Mouse (Mus musculus) midbrain, embryonic 15.5 days (tissue): ENCODE results near the gene Slc4a1. TPM values are rescaled to one million over a fixed set of nuclear protein-coding genes. Genes with fewer than 3 reads are reported as not detected.

Experiments
- ATAC-seq: fragments of 200-750 bp; cut with Nextera tagmentation; replicated peaks from 2 replicates; pipeline ENCODE4 v1.8.0; 2017; ENCODE audit warnings: moderate TSS enrichment
- H3K27ac ChIP-seq: fragments of 300-500 bp; sonication (generic); 2 replicates; pipeline ENCODE4 v1.5.1; 2015; ENCODE audit warnings: mild to moderate bottlenecking, inconsistent platforms
- H3K27me3 ChIP-seq: fragments of 300-500 bp; sonication (generic); replicated peaks from 2 replicates; pipeline ENCODE4 v1.6.1; 2015; ENCODE audit warnings: inconsistent platforms
- H3K36me3 ChIP-seq: fragments of 300-500 bp; sonication (generic); replicated peaks from 2 replicates; pipeline ENCODE4 v1.6.1; 2015; ENCODE audit warnings: inconsistent platforms
- H3K4me1 ChIP-seq: fragments of 300-500 bp; sonication (generic); 2 replicates; pipeline ENCODE4 v1.6.1; 2015; ENCODE audit warnings: inconsistent platforms
- H3K4me2 ChIP-seq: fragments of 300-500 bp; sonication (generic); 2 replicates; pipeline ENCODE4 v1.6.1; 2015; ENCODE audit warnings: inconsistent platforms, mild to moderate bottlenecking, moderate library complexity
- H3K4me3 ChIP-seq: fragments of 300-500 bp; sonication (generic); 2 replicates; pipeline ENCODE4 v1.5.1; 2015; ENCODE audit warnings: mild to moderate bottlenecking, inconsistent platforms
- H3K9ac ChIP-seq: fragments of 300-500 bp; sonication (generic); 2 replicates; pipeline ENCODE4 v1.6.1; 2015; ENCODE audit warnings: mild to moderate bottlenecking, inconsistent platforms
- H3K9me3 ChIP-seq: fragments of 300-500 bp; sonication (generic); 2 replicates; pipeline ENCODE4 v1.6.1; 2016; ENCODE audit warnings: inconsistent platforms
- WGBS: fragments of 180-500 bp; shearing (Covaris S2); methylation state at CpG from one replicate; pipeline ENCODE4 v1.1.7; 2015; ENCODE audit warnings: mixed read lengths; 5-methylcytosine and 5-hydroxymethylcytosine counted together
- polyA plus RNA-seq: library from polyadenylated mRNA; unstranded; fragments of >200 nt; fragmentation: Nextera tagmentation; extraction: Ambion mirVana; gene quantifications from 2 replicates; pipeline ENCODE4 v1.2.1, GENCODE M21; 2015

Gene Slc4a1
- polyA plus RNA-seq, 1 experiment from 2014 or later = 2.9 TPM

DNA sequence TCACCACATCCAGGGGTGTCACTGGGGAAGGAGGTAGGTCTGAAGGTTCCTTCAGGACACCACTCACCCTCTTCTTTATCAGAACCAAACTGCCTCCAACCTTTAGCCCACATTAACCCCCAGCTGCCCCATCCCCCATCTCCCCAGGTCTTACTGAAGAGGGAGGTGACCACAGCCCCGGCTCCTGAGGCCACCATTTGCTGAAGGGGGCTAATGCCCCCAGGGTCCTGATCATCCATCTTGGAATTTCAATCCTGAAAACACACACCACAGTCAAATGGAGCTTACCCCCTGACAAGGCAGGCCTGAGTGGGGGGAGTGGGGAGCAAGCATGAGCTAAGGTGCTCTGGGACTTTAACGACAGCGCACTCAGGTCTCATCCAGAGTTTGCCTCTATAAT is 40.4 kb upstream of the Slc4a1 start:
- Histone ChIP-seq H3K27me3 (no peaks in the 10 kb centered on the region), H3K9me3 (no peaks in the 10 kb centered on the region), H3K4me3 (peak overlapping the region; percentile 91), H3K36me3 (peaks cover 8% of the 10 kb centered on the region; the same call in 1 of the 2 replicates), H3K4me2 (peak overlapping the region; percentile 83), H3K9ac (peak overlapping the region; percentile 86), H3K4me1 (peaks cover 42% of the 10 kb centered on the region), H3K27ac (no peak overlapping the region)
- 13% methylated on average over 3 of the region's 3 CpGs for WGBS
- no peak for ATAC-seq

DNA sequence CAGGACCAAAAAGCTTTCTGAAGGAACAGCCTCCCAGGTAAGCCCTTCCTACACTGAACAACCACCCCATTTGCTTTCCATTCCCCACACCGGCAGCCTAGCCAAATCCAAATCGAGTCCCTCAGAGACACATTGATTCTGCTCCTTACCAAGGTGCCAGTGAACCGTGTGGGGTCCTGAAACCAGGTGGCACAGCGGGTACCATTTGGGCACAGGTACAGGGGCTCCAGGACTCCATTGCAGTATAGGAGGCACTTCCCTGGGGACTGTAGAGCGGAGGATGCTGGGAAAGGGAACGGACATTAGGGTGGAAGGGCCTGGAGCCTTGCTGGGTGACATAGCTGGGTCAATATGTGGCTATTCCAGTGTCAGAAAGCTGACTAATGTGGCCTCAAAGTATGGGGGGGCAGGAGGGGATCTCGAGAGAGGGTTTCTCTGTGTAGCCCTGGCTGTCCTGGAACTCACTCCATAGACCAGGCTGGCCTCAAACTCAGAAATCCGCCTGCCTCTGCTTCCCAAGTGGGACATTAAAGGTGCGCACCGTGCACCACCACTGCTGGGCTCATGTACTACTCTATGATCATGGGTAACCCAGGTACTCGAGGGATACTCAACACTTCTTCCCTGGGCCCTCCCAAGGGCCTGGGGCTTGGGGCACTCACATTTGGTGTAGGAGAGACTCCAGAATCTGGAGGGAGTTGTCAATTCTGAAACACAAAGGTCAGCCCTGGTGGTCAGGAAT is 39.7 kb upstream of the Slc4a1 start:
- no peaks in the 10 kb centered on the region for H3K9me3 ChIP-seq
- no peak overlapping the region for H3K27ac ChIP-seq
- no peaks in the 10 kb centered on the region for H3K27me3 ChIP-seq
- 87% methylated on average over 11 of the region's 11 CpGs for WGBS
- ATAC-seq = no peak
- H3K36me3 ChIP-seq = peaks cover 11% of the 10 kb centered on the region
- peaks cover 42% of the 10 kb centered on the region for H3K4me1 ChIP-seq
- H3K4me3 ChIP-seq = peak overlapping the region; percentile 91; the same call in 1 of the 2 replicates
- peak overlapping the region; percentile 83 for H3K4me2 ChIP-seq
- H3K9ac ChIP-seq = no peak overlapping the region

DNA sequence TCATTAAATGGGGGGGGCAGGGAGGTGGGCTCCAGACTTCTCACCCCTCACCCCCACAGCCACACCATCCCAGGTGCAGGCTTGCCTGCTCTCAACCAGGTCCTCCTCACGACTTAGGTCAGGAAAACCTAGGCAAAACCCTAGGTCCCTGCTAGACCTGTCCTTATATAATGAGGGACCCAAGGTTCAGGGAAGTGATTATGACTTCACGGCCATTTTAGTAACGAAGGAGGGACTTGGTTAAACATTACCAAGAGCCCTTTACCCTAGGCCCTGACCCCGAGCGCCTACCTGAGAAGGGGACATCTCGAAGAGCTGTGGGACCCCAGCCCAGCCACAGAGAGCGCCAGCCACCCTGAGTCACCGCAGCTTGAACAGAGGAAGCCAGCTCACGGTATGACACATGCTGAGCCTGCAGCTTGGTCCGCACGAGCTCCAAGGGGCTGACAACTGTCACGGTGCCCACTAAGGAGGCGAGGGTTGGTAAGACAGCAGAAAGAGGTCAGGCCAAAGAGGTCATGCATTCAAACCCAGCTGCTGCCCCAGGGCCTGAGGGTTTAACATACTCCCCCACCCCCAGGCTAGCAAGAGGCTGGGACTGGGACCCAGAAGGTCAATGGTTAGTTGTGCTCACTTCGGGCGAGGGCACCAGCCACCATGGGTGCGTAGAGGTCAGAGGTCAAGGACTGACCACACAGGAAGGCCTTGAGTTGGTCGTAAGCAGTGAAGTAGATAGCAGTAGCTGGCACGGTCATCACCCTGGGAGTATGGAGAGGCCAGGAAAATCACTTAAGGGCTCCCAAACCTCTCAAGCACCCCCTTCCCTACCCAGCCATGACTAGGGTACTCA is 38.4 kb upstream of the Slc4a1 start:
- whole genome bisulfite sequencing = 82% methylated on average over 18 of the region's 18 CpGs
- Histone ChIP-seq H3K9ac (no peak overlapping the region), H3K4me2 (no peak overlapping the region; the same call in 1 of the 2 replicates), H3K36me3 (peaks cover 22% of the 10 kb centered on the region), H3K4me1 (peaks cover 48% of the 10 kb centered on the region), H3K27ac (no peak overlapping the region), H3K27me3 (no peaks in the 10 kb centered on the region), H3K4me3 (no peak overlapping the region), H3K9me3 (no peaks in the 10 kb centered on the region)
- no peak for ATAC-seq

DNA sequence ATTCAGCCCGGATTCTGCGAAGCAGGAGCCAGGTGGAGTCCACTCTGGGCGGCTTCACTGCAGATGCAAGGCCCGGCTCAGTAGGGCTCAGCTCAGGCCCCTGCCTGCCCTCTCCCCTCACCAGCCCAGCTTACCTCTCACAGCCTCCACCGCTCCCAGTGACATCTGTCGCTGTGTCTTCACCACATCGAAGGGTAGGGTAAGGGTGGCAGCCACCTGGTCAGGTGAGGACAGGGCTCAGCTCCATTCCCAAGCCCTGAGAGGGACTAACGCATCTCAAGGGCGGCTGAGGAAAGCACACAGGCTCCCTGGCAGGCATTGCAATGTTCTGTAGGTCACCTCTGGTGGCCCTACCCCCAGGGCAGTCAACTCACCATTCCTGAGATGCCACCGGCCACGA is 37.7 kb upstream of the Slc4a1 start:
- Histone ChIP-seq H3K9ac (no peak overlapping the region), H3K27ac (no peak overlapping the region), H3K4me1 (peaks cover 49% of the 10 kb centered on the region), H3K27me3 (no peaks in the 10 kb centered on the region), H3K9me3 (no peaks in the 10 kb centered on the region), H3K4me3 (no peak overlapping the region), H3K36me3 (peaks cover 23% of the 10 kb centered on the region), H3K4me2 (no peak overlapping the region)
- no peak for ATAC-seq
- 94% methylated on average over 11 of the region's 11 CpGs for WGBS

- H3K27me3 ChIP-seq = no peaks in the 10 kb centered on the region
- H3K36me3 ChIP-seq = peaks cover 23% of the 10 kb centered on the region
- no peak overlapping the region for H3K4me2 ChIP-seq
- peaks cover 56% of the 10 kb centered on the region for H3K4me1 ChIP-seq
- H3K9me3 ChIP-seq = no peaks in the 10 kb centered on the region
- no peak overlapping the region for H3K9ac ChIP-seq
- 52% methylated on average over 12 of the region's 12 CpGs for WGBS
- no peak for ATAC-seq
- no peak overlapping the region for H3K27ac ChIP-seq
- no peak overlapping the region for H3K4me3 ChIP-seq
Observed at GRCm38 (mm10) chr11:102401898-102402500, 36.0 kb upstream of the Slc4a1 start.

GRCm38 (mm10) chr11:102400513-102401084 is 34.6 kb upstream of the Slc4a1 start:
- Histone ChIP-seq H3K27me3 (no peaks in the 10 kb centered on the region), H3K36me3 (peaks cover 23% of the 10 kb centered on the region), H3K4me3 (no peak overlapping the region), H3K9me3 (no peaks in the 10 kb centered on the region), H3K9ac (no peak overlapping the region), H3K4me2 (no peak overlapping the region), H3K4me1 (peaks cover 56% of the 10 kb centered on the region), H3K27ac (no peak overlapping the region)
- ATAC-seq = no peak
- whole genome bisulfite sequencing = 31% methylated on average over 12 of the region's 12 CpGs

GRCm38 (mm10) chr11:102399610-102400072 is 33.6 kb upstream of the Slc4a1 start:
- Histone ChIP-seq H3K9ac (no peak overlapping the region), H3K36me3 (peaks cover 23% of the 10 kb centered on the region), H3K27ac (no peak overlapping the region), H3K4me2 (no peak overlapping the region), H3K4me1 (peaks cover 56% of the 10 kb centered on the region), H3K27me3 (no peaks in the 10 kb centered on the region), H3K9me3 (no peaks in the 10 kb centered on the region), H3K4me3 (no peak overlapping the region)
- WGBS = 5% methylated on average over 34 of the region's 34 CpGs
- ATAC-seq = no peak

- no peak overlapping the region for H3K4me3 ChIP-seq
- no peak for ATAC-seq
- H3K9me3 ChIP-seq = no peaks in the 10 kb centered on the region
- H3K9ac ChIP-seq = no peak overlapping the region; the same call in 1 of the 2 replicates
- no peaks in the 10 kb centered on the region for H3K27me3 ChIP-seq
- 23% methylated on average over 15 of the region's 15 CpGs for WGBS
- peaks cover 56% of the 10 kb centered on the region for H3K4me1 ChIP-seq
- no peak overlapping the region for H3K4me2 ChIP-seq
- H3K27ac ChIP-seq = no peak overlapping the region
- peaks cover 23% of the 10 kb centered on the region for H3K36me3 ChIP-seq
Observed at GRCm38 (mm10) chr11:102399107-102399506, 33.1 kb upstream of the Slc4a1 start.

DNA sequence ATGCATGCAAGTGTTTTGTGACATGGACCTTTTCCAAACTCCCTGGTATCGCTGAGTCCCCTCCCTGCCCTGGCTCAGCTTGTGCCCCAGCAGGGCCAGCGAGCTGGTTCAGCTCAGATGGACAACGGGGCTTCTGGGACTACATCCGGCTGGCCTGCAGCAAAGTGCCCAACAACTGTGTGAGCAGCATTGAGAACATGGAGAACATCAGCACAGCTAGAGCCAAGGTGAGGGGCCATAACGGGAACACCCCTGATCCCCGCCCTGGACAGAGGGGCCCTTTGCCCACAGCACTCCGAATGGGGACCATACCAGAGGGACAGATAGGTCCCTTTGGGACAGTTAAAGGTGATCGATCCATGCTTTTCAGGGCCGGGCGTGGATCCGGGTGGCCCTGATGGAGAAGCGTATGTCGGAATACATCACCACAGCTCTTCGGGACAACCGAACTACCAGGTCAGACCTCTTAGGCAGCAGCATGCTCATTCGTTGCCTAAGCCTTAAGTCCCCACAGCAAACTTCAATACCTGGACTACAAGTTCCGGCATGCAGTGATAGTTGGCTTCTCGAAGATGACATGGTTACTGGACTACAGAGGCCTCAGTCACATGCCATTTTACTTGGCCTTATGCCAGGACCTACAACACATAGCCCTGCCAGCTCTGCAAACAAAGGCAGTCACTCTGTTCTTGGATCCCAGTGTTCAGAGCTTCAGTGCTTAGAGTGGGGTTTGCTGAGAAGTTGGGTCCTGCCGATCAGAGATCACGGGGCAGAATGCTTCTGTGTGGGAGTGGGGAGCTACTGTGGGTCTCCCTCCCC is 32.2 kb upstream of the Slc4a1 start:
- H3K36me3 ChIP-seq = peaks cover 16% of the 10 kb centered on the region
- H3K4me2 ChIP-seq = no peak overlapping the region
- no peaks in the 10 kb centered on the region for H3K27me3 ChIP-seq
- ATAC-seq = no peak
- H3K4me3 ChIP-seq = no peak overlapping the region
- WGBS = 78% methylated on average over 20 of the region's 20 CpGs
- no peak overlapping the region for H3K9ac ChIP-seq
- H3K27ac ChIP-seq = no peak overlapping the region
- no peaks in the 10 kb centered on the region for H3K9me3 ChIP-seq
- peaks cover 58% of the 10 kb centered on the region for H3K4me1 ChIP-seq

- ATAC-seq = no peak
- H3K4me1 ChIP-seq = peaks cover 69% of the 10 kb centered on the region
- H3K9ac ChIP-seq = 0 out of 2 replicates have a peak overlapping the region, but pooled peaks have one; percentile 3
- no peaks in the 10 kb centered on the region for H3K27me3 ChIP-seq
- H3K36me3 ChIP-seq = peaks cover 15% of the 10 kb centered on the region
- H3K4me3 ChIP-seq = 0 out of 2 replicates have a peak overlapping the region, but pooled peaks have one; percentile 2
- WGBS = 64% methylated on average over 7 of the region's 7 CpGs
- peak overlapping the region; percentile 96 for H3K4me2 ChIP-seq
- H3K27ac ChIP-seq = no peak overlapping the region
- H3K9me3 ChIP-seq = no peaks in the 10 kb centered on the region
Observed at GRCm38 (mm10) chr11:102396671-102397141, 30.7 kb upstream of the Slc4a1 start.

- Histone ChIP-seq H3K4me3 (0 out of 2 replicates have a peak overlapping the region, but pooled peaks have one; percentile 2), H3K36me3 (peaks cover 15% of the 10 kb centered on the region), H3K4me1 (peaks cover 69% of the 10 kb centered on the region), H3K27me3 (no peaks in the 10 kb centered on the region), H3K4me2 (peak overlapping the region; percentile 96), H3K27ac (no peak overlapping the region), H3K9me3 (no peaks in the 10 kb centered on the region), H3K9ac (no peak overlapping the region)
- no peak for ATAC-seq
- 53% methylated on average over 6 of the region's 6 CpGs for WGBS
Observed at GRCm38 (mm10) chr11:102396263-102396662, 30.3 kb upstream of the Slc4a1 start.
